Mouse (Mus musculus) adrenal gland, adult 8-10 months (tissue): Measurements from ENCODE around the gene Rnf151. TPM values are rescaled to one million over a fixed set of nuclear protein-coding genes. Genes with fewer than 3 reads are reported as not detected.
"Not testable (repeated sequence)": the region's sequence is repeated elsewhere in the genome, so short reads cannot be mapped to it uniquely, and the experiment has no call there.

Source experiments
- DNase-seq: peaks from one replicate; pipeline ENCODE4 v3.0.0; 2022
- total RNA-seq, 4 experiments: library from RNA; stranded (reverse); gene quantifications; 2 replicates each; pipeline ENCODE4 v1.2.4; 2022

The Rnf151 gene
- total RNA-seq, 4 experiments from 2014 or later: not detected

- DNase-seq: no peak
Observed at GRCm38 (mm10) chr17:24732233-24732935, 14.5 kb upstream of the Rnf151 start.

DNA sequence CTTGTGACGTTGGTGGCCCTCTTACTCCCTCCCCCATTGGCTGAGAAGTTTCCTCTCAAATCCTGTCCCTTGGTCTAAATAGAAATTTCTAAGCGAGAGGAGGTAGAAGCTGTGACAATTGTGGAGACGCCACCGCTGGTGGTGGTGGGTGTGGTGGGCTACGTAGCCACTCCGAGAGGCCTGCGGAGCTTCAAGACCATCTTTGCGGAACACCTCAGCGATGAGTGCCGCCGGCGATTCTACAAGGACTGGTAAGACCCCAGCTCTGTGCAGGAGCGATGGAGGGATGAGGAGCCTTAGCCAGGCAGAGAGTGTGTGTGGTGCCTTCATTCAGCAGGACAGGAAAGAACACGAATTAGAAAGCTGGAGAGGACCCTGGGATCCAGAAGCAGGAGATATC is 12.9 kb upstream of the Rnf151 start:
- DNase-seq: no peak

- no peak for DNase-seq
Observed at GRCm38 (mm10) chr17:24729067-24729466, 11.2 kb upstream of the Rnf151 start.

- DNase-seq: no peak
Observed at GRCm38 (mm10) chr17:24728184-24728583, 10.3 kb upstream of the Rnf151 start.

DNA sequence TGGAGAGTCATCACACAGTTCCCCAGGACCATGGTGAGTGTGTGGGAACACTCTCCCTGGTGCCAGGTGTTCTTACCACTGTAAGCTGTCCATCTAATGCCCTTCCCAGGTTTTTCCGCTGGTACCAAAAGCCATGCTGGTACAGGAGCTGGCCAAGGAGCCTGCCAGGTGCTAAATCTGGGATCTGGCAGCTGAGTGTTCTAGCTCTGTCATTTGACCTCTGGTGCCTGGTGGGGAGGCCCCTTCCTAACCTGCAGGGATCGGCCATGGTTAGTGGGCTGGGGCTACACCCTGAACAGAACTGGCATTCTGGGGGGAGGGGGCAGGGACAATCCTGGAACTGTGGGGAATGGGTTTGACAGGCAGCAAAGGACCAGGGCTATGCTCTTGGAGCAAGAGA is 9.8 kb upstream of the Rnf151 start, which contains the start of gene Rpl3l:
TSS of gene Rpl3l (plus strand) at position 203 of the 400 bp plus-strand sequence.
- DNase-seq: no peak

- no peak for DNase-seq
Observed at GRCm38 (mm10) chr17:24725637-24726390, 8.0 kb upstream of the Rnf151 start.

- peak; percentile 93 for DNase-seq
Observed at GRCm38 (mm10) chr17:24724184-24724583, 6.3 kb upstream of the Rnf151 start, which contains the start of gene Ndufb10. Gene Ndufb10 (minus strand): TSS chr17:24724478.

DNA sequence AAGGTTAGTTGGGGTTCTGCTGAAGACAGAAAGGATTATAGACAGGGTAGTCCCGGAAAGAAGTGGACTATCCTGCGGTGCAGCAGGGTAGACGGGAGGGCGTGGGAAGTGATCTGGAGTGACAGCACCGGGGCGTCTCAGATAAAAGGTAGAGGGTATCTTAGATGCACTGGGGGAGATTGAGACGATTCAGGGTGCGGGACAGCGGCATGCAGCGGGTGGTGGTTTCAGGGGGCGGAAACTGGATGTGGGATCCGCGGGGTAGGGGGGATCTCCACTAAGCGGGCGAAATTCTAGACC is 6.0 kb upstream of the Rnf151 start:
- no peak for DNase-seq

DNA sequence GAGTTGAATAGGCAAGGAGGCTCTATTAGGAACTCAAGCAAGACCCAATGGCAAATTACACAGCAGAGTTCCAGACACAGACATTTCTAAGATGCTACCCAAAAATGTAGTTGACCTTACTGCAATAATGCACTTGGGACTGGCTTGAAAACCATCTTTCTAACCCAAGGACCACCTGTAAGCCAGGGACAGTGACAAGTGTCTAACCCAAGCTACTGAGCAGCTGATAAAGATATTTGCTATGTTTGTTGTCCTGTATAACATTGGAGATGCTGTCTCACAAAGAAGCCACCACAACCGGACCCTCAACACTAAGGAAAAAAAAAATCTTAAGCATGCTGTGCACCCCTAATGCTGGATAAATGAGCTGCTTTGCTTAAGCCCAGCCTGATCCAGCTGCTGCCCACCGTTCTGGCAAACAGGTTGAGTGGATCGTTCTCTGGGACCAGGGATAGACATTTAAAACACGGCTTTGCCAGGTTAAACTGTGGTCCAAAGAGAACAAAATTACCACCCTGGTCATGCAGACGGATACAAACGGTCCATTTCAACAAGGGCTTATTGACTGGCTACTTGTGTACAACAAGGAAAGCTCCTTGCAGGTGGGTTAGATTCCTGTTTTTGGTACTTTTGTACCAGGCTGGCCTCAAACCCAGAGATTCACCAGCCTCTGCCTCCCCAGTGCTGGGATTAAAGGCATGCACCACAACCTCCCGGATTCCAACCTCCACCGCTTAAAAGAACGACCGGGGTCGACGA is 5.4 kb upstream of the Rnf151 start:
- DNase-seq: no peak

GRCm38 (mm10) chr17:24722220-24722924 is 4.5 kb upstream of the Rnf151 start:
- DNase-seq: no peak

DNA sequence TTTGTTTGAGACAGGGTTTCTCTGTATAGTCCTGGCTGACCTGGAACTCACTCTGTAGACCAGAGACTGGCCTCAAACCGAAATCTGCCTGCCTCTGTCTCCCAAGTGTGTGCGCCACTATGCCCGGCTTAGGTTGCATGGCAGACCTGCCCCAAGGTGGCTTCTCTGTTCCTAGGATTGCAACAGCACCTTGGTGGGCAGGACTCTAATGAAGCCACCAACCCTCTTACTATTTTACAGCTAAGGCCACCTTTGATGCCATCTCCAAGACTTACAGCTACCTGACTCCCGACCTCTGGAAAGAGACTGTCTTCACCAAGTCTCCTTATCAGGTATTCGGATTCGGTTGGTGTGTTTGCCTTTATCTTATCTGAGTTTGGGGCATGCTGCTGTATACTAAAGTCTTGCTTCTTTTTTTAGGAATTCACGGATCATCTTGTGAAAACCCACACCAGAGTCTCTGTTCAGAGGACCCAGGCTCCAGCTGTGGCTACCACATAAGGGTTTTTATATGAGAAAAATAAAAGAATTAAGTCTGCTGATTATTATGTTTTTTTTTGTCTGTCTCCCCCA is 3.6 kb upstream of the Rnf151 start:
- not testable (repeated sequence) for DNase-seq

GRCm38 (mm10) chr17:24720616-24721015 is 2.8 kb upstream of the Rnf151 start:
- DNase-seq: not testable (repeated sequence)

- peak; percentile 98 for DNase-seq
Observed at GRCm38 (mm10) chr17:24719494-24720222, 1.8 kb upstream of the Rnf151 start.

- DNase-seq: not testable (repeated sequence)
Observed at GRCm38 (mm10) chr17:24718938-24719337, 1.1 kb upstream of the Rnf151 start.

- DNase-seq: no peak
Observed at GRCm38 (mm10) chr17:24716166-24716682, 1.6 kb downstream of the Rnf151 start.

GRCm38 (mm10) chr17:24715556-24715955 is 2.3 kb downstream of the Rnf151 start:
- DNase-seq: no peak

GRCm38 (mm10) chr17:24708646-24709045 is 9.2 kb downstream of the Rnf151 start:
- DNase-seq: no peak

DNA sequence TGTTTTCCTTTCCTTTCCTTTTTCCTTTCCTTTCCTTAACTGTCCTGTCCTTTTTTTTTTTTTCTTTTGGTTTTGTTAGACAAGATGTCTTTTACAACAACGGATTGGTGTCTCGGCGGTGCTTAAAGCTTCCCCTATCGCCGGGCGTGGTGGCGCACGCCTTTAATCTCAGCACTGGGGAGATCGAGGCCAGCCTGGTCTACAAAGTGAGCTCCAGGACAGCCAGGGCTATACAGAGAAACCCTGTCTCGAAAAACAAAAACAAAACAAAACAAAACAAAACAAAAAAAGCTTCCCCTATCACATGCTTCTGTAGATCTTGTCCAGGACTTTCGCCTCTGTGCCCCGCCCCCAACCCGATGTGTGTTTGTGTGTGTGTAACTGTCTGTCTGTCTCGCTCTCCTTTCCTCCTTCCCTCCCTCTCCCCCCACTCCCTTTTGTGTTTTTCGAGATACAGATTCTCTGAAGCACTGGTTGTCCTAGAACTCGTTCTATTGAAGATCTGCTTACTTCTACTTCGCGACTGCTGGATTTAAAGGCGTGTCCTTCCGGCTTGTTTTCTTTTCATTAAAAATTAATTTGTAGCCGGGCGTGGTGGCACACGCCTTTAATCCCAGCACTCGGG is 9.9 kb downstream of the Rnf151 start:
- no peak for DNase-seq

- peak; percentile 88 for DNase-seq
Observed at GRCm38 (mm10) chr17:24706982-24707800, 10.7 kb downstream of the Rnf151 start, which contains the start of gene Tbl3. Gene Tbl3 (minus strand): TSS chr17:24707660.

- DNase-seq: no peak
Observed at GRCm38 (mm10) chr17:24705821-24706220, 12.0 kb downstream of the Rnf151 start.
